Mouse (Mus musculus) ES-Bruce4 (cell line): ENCODE measurements around the gene Psme2. TPM values are rescaled to one million over a fixed set of nuclear protein-coding genes. Genes with fewer than 3 reads are reported as not detected.

Experiments used
- H3K27ac ChIP-seq: 2 replicates; pipeline ENCODE4 v1.5.1; 2012; ENCODE audit warnings: low read length, inconsistent platforms; ENCODE audit not compliant: insufficient read depth
- H3K27me3 ChIP-seq: 2 replicates; pipeline ENCODE4 v1.6.1; 2012; ENCODE audit warnings: mild to moderate bottlenecking, low read length, inconsistent platforms; ENCODE audit not compliant: control insufficient read depth, poor library complexity, insufficient read depth, severe bottlenecking
- H3K36me3 ChIP-seq: 2 replicates; pipeline ENCODE4 v1.6.1; 2012; ENCODE audit warnings: inconsistent platforms, mild to moderate bottlenecking, low read length, moderate library complexity; ENCODE audit not compliant: control insufficient read depth, poor library complexity, insufficient read depth, severe bottlenecking
- H3K4me1 ChIP-seq: one replicate; pipeline ENCODE4 v1.8.1; 2011; ENCODE audit warnings: low read length; ENCODE audit not compliant: control insufficient read depth, insufficient read depth
- H3K4me3 ChIP-seq: 2 replicates; pipeline ENCODE4 v1.5.1; 2011; ENCODE audit warnings: low read depth, mild to moderate bottlenecking, low read length
- H3K9ac ChIP-seq: 2 replicates; pipeline ENCODE4 v1.6.1; 2012; ENCODE audit warnings: low read depth, mild to moderate bottlenecking, inconsistent platforms; ENCODE audit not compliant: poor library complexity, severe bottlenecking
- H3K9me3 ChIP-seq: replicated peaks from 2 replicates; pipeline ENCODE4 v1.6.1; 2012; ENCODE audit warnings: mild to moderate bottlenecking, low read length, inconsistent platforms; ENCODE audit not compliant: control insufficient read depth, poor library complexity, insufficient read depth, severe bottlenecking
- CTCF ChIP-seq: IDR thresholded peaks from one replicate; pipeline ENCODE4 v1.8.1; 2011; ENCODE audit warnings: low read depth, low read length
- EP300 ChIP-seq: IDR thresholded peaks from 2 replicates; pipeline ENCODE4 v1.6.1; 2011; ENCODE audit warnings: low read depth, low read length; ENCODE audit not compliant: insufficient read depth
- POLR2A ChIP-seq: IDR thresholded peaks from one replicate; pipeline ENCODE4 v1.8.1; 2011; ENCODE audit warnings: low read length; ENCODE audit not compliant: insufficient read depth
- polyA plus RNA-seq: library from polyadenylated mRNA; stranded (reverse); fragments of >200 nt; gene quantifications from 2 replicates; pipeline ENCODE4 v1.2.4, GENCODE M21; 2011; ENCODE audit warnings: low read depth; ENCODE audit not compliant: missing spikeins, insufficient read depth, insufficient read length

Gene Psme2
- polyA plus RNA-seq, 1 experiment = 195 TPM

- no peak overlapping the region for H3K27ac ChIP-seq
- H3K4me3 ChIP-seq = no peak overlapping the region
- no peaks in the 10 kb centered on the region for H3K4me1 ChIP-seq
- no peaks in the 10 kb centered on the region for H3K9me3 ChIP-seq
- peaks cover 48% of the 10 kb centered on the region for H3K36me3 ChIP-seq
- no peak overlapping the region for H3K9ac ChIP-seq
- no peak for TF ChIP-seq POLR2A
- TF ChIP-seq CTCF = no peak
- TF ChIP-seq EP300 = no peak
- H3K27me3 ChIP-seq = no peaks in the 10 kb centered on the region
These were observed 7.8 kb upstream of the Psme2 start for GRCm38 (mm10) chr14:55598521-55599390.

- no peaks in the 10 kb centered on the region for H3K27me3 ChIP-seq
- H3K27ac ChIP-seq = no peak overlapping the region
- TF ChIP-seq POLR2A (no peak), CTCF (no peak), EP300 (no peak)
- no peak overlapping the region for H3K9ac ChIP-seq
- H3K4me3 ChIP-seq = no peak overlapping the region
- H3K4me1 ChIP-seq = no peaks in the 10 kb centered on the region
- H3K36me3 ChIP-seq = peaks cover 38% of the 10 kb centered on the region
- no peaks in the 10 kb centered on the region for H3K9me3 ChIP-seq
These were observed 5.2 kb upstream of the Psme2 start for GRCm38 (mm10) chr14:55596036-55596690.

GRCm38 (mm10) chr14:55592226-55592625, 1.3 kb upstream of the Psme2 start:
- Histone ChIP-seq H3K27ac (no peak overlapping the region), H3K27me3 (no peaks in the 10 kb centered on the region), H3K4me1 (no peaks in the 10 kb centered on the region), H3K4me3 (peak overlapping the region; percentile 87), H3K36me3 (peaks cover 26% of the 10 kb centered on the region), H3K9ac (peak overlapping the region; percentile 89), H3K9me3 (no peaks in the 10 kb centered on the region)
- TF ChIP-seq EP300 = no peak
- TF ChIP-seq POLR2A = no peak
- no peak for TF ChIP-seq CTCF

- peak within 1 kb of the TSS; percentile 89 for H3K9ac ChIP-seq
- peak within 1 kb of the TSS; percentile 87 for H3K4me3 ChIP-seq
- H3K27me3 ChIP-seq = no peaks in the 10 kb centered on the region
- H3K9me3 ChIP-seq = no peaks in the 10 kb centered on the region
- peaks cover 18% of the 10 kb centered on the region for H3K36me3 ChIP-seq
- TF ChIP-seq POLR2A (no peak), CTCF (no peak), EP300 (no peak)
- H3K27ac ChIP-seq = peak within 1 kb of the TSS; percentile 66
- H3K4me1 ChIP-seq = no peaks in the 10 kb centered on the region
These were observed 498 bp upstream of the Psme2 start, which contains the start of gene Rnf31 for GRCm38 (mm10) chr14:55591331-55591891. TSS of gene Rnf31 (plus strand) at chr14:55591708.

- no peaks in the 10 kb centered on the region for H3K4me1 ChIP-seq
- no peaks in the 10 kb centered on the region for H3K27me3 ChIP-seq
- peak overlapping the region; percentile 89 for H3K9ac ChIP-seq
- 0 out of 2 replicates have a peak overlapping the region, but pooled peaks have one; percentile 9 for H3K27ac ChIP-seq
- peaks cover 5% of the 10 kb centered on the region for H3K36me3 ChIP-seq
- H3K4me3 ChIP-seq = no peak overlapping the region
- no peak for TF ChIP-seq EP300
- no peak for TF ChIP-seq CTCF
- no peak for TF ChIP-seq POLR2A
- no peaks in the 10 kb centered on the region for H3K9me3 ChIP-seq
These were observed 1.0 kb downstream of the Psme2 start for GRCm38 (mm10) chr14:55589771-55590448.
